ENCODE assay signal across 21 mouse cellular contexts in the genomic region with DNA sequence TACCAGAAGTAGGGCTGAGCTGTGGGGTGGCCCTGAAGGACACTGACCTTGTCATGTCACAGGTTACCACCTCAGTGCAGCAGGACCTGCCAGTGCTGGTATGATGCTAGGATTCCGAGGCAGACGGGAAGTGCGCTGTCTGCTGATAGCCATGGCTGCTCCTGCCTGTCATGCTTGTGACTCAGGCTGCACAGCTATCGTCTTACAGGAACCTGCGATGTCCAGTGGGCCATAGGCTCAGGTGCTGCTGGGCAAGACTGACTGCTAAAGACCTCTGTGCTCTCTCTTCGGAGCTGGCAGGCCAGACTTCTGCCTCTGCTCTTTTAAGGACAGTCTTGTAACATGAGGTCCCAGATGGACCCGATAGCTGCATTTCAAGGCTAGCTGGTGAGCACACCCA. TPM values are rescaled to one million over a fixed set of nuclear protein-coding genes. Genes with fewer than 3 reads are reported as not detected.
DNase-seq lines count a peak whose midpoint lies in the region; ATAC-seq and TF ChIP-seq lines count a peak whose summit lies in the region.
"Had no signal": no experiment of that assay in that cellular context is flagged by ENCODE, and none has a peak within 500 bp of the region (broad histone marks: within the 10 kb centered on the region; RNA-seq: fewer than 3 reads in every experiment).

No protein-coding gene starts in this region.

- no peak overlapping the region for H3K4me3 ChIP-seq in heart, adult 2 months
- no peak overlapping the region for H3K4me3 ChIP-seq in kidney, embryonic 15.5 days (replicated peaks)
- no peak overlapping the region for H3K4me3 ChIP-seq in midbrain, embryonic 10.5 days
- no peak overlapping the region for H3K4me3 ChIP-seq in midbrain, embryonic 16.5 days (ENCODE audit: low read depth, low read length)
- no peak overlapping the region for H3K4me3 ChIP-seq in myocyte
- H3K4me3 ChIP-seq: forebrain, embryonic 13.5 days; heart, embryonic 15.5 days had no signal

- intact Hi-C loops in heart, adult 2 months (cut with DNase I): no loop called here

- H3K4me1 ChIP-seq in heart, adult 2 months (ENCODE audit: control insufficient read depth, insufficient read depth, low read length): peaks cover 32% of the 10 kb centered on the region
- peaks cover 70% of the 10 kb centered on the region for H3K4me1 ChIP-seq in kidney, embryonic 15.5 days
- H3K4me1 ChIP-seq in midbrain, embryonic 10.5 days: peaks cover 70% of the 10 kb centered on the region
- peaks cover 9% of the 10 kb centered on the region; the same call in 1 of the 2 replicates for H3K4me1 ChIP-seq in midbrain, embryonic 16.5 days (ENCODE audit: control insufficient read depth, insufficient read depth, low read length)

- no peak for TF ChIP-seq CTCF in heart, adult 2 months (IDR thresholded peaks at IDR 0.05)

- H3K27ac ChIP-seq in heart, adult 2 months: no peak overlapping the region; the same call in 1 of the 2 replicates
- peak overlapping the region; percentile 37; the same call in 1 of the 2 replicates for H3K27ac ChIP-seq in kidney, embryonic 15.5 days
- H3K27ac ChIP-seq in midbrain, embryonic 10.5 days (replicated peaks): 0 out of 2 replicates have a peak overlapping the region, but pooled peaks have one; percentile 2
- H3K27ac ChIP-seq in midbrain, embryonic 16.5 days (ENCODE audit: low read length): no peak overlapping the region
- H3K27ac ChIP-seq: forebrain, embryonic 13.5 days; heart, embryonic 15.5 days had no signal

- H3K79me2 ChIP-seq in heart, adult 2 months (replicated peaks; ENCODE audit: control insufficient read depth, insufficient read depth, low read length): no peaks in the 10 kb centered on the region
- H3K79me2 ChIP-seq in myocyte (ENCODE audit: control insufficient read depth, insufficient read depth): no peaks in the 10 kb centered on the region

- H3K4me2 ChIP-seq in kidney, embryonic 15.5 days: no peak overlapping the region
- no peak overlapping the region for H3K4me2 ChIP-seq in midbrain, embryonic 16.5 days (ENCODE audit: low read length)
- H3K4me2 ChIP-seq in myocyte (ENCODE audit: low read depth): no peak overlapping the region
- H3K4me2 ChIP-seq: forebrain, embryonic 13.5 days; heart, embryonic 15.5 days had no signal

- no peak for ATAC-seq in kidney, embryonic 15.5 days (replicated peaks; ENCODE audit: low FRiP score)
- ATAC-seq in midbrain, embryonic 16.5 days: no peak
- ATAC-seq: forebrain, embryonic 13.5 days; forebrain, postnatal 0 days; hindbrain, embryonic 16.5 days; Patski had no signal

- H3ac ChIP-seq in myocyte (ENCODE audit: control insufficient read depth, insufficient read length): no peak overlapping the region

- DNase-seq in heart, adult 11 months: peak; percentile 92
- no peak for DNase-seq in heart, adult 2 months
- DNase-seq in kidney, postnatal 4 days: no peak
- no peak for DNase-seq in midbrain, embryonic 10.5 days (ENCODE audit: low spot score)
- DNase-seq in thymus, postnatal 14 days: no peak
- DNase-seq: adrenal gland, adult 2 months; adrenal gland, postnatal 25 days; cerebellum, adult 18-20 months; cerebellum, adult 9-11 months; cerebellum, postnatal 36 days; forebrain, postnatal 0 days; heart, postnatal 14 days had no signal

- no peaks in the 10 kb centered on the region for H3K9me3 ChIP-seq in kidney, embryonic 15.5 days (replicated peaks)
- no peaks in the 10 kb centered on the region for H3K9me3 ChIP-seq in midbrain, embryonic 10.5 days (replicated peaks)
- H3K9me3 ChIP-seq in midbrain, embryonic 16.5 days (replicated peaks; ENCODE audit: control insufficient read depth, low read length, poor library complexity, severe bottlenecking): no peaks in the 10 kb centered on the region
- H3K9me3 ChIP-seq: forebrain, embryonic 13.5 days; heart, embryonic 15.5 days had no signal

- WGBS in heart, adult 2 months: 80% methylated on average over 7 of the region's 7 CpGs
- WGBS in kidney, embryonic 15.5 days: 52% methylated on average over 7 of the region's 7 CpGs
- WGBS in midbrain, embryonic 10.5 days: 89% methylated on average over 7 of the region's 7 CpGs
- 86% methylated on average over 7 of the region's 7 CpGs for WGBS in midbrain, embryonic 16.5 days

- TF ChIP-seq EP300 in heart, adult 2 months (IDR thresholded peaks at IDR 0.05; ENCODE audit: insufficient read depth, low read depth, low read length): no peak

- H3K27me3 ChIP-seq in heart, adult 2 months (ENCODE audit: control insufficient read depth, insufficient read depth, low read length): no peaks in the 10 kb centered on the region
- H3K27me3 ChIP-seq in kidney, embryonic 15.5 days: 0 out of 2 replicates have a peak, but pooled peaks cover 7% of the 10 kb centered on the region
- no peaks in the 10 kb centered on the region for H3K27me3 ChIP-seq in midbrain, embryonic 10.5 days (ENCODE audit: low read depth, poor library complexity, severe bottlenecking)
- no peaks in the 10 kb centered on the region for H3K27me3 ChIP-seq in midbrain, embryonic 16.5 days (ENCODE audit: control insufficient read depth, insufficient read depth, low read depth, low read length)
- H3K27me3 ChIP-seq in myocyte (ENCODE audit: control insufficient read depth, insufficient read depth, insufficient read length): no peaks in the 10 kb centered on the region
- H3K27me3 ChIP-seq: CH12.LX; forebrain, embryonic 13.5 days; heart, embryonic 15.5 days; Patski had no signal

- no peak overlapping the region for H3K9ac ChIP-seq in heart, adult 2 months (ENCODE audit: low read depth, low read length)
- H3K9ac ChIP-seq in kidney, embryonic 15.5 days: no peak overlapping the region
- no peak overlapping the region for H3K9ac ChIP-seq in midbrain, embryonic 16.5 days (ENCODE audit: low read depth, low read length)
- H3K9ac ChIP-seq: forebrain, embryonic 13.5 days; forebrain, postnatal 0 days; heart, embryonic 15.5 days had no signal

- H3K36me3 ChIP-seq in heart, adult 2 months (ENCODE audit: control insufficient read depth, insufficient read depth, low read length): peaks cover 2% of the 10 kb centered on the region
- H3K36me3 ChIP-seq in kidney, embryonic 15.5 days: peaks cover 42% of the 10 kb centered on the region
- peaks cover 49% of the 10 kb centered on the region for H3K36me3 ChIP-seq in midbrain, embryonic 10.5 days
- peaks cover 11% of the 10 kb centered on the region; the same call in 1 of the 2 replicates for H3K36me3 ChIP-seq in midbrain, embryonic 16.5 days (ENCODE audit: control insufficient read depth, insufficient read depth, low read length)
- peaks cover 4% of the 10 kb centered on the region for H3K36me3 ChIP-seq in myocyte (ENCODE audit: control insufficient read depth, insufficient read depth)

- TF ChIP-seq POLR2A in heart, adult 2 months (IDR thresholded peaks at IDR 0.05; ENCODE audit: insufficient read depth, low read depth, low read length): no peak
- no peak for TF ChIP-seq POLR2A in myocyte (IDR thresholded peaks at IDR 0.05; ENCODE audit: insufficient read length, low read depth)

TF ChIP-seq in myocyte, 11 proteins besides CTCF, POLR2A, EP300 and RAD21:
- TF ChIP-seq POLR2AphosphoS2 (IDR thresholded peaks at IDR 0.05; ENCODE audit: insufficient read length, low read depth) (peak; percentile 9), MAX (IDR thresholded peaks at IDR 0.05; ENCODE audit: low read depth) (no peak), MYOD1 (IDR thresholded peaks at IDR 0.05; ENCODE audit: control insufficient read depth in 1 of 3, insufficient read length in 2 of 3, low read depth in 2 of 3) (peak in 1 of 3 experiments; percentile 49), E2F4 (IDR thresholded peaks at IDR 0.05; ENCODE audit: insufficient read depth) (no peak)

RNA-seq across cellular contexts. Expression of a gene that starts 17.4 kb away (rescaled TPM):
- 100 to 1,000 TPM in 1 of 2 experiments, 10 to 100 TPM in 1; 99.4 to 116 TPM for total RNA-seq in heart, adult 2 months (2021)
- 58.5 and 61.6 TPM in 2 replicates for polyA plus RNA-seq in heart, adult 2 months (2012; rRNA removed)
- 3.8 and 4.7 TPM in 2 replicates for polyA plus RNA-seq in kidney, embryonic 15.5 days (2015; fragmentation: Nextera tagmentation; extraction: Ambion mirVana)
- 7.4 and 8.4 TPM in 2 replicates for polyA plus RNA-seq in midbrain, embryonic 10.5 days (2016; fragmentation: Nextera tagmentation; extraction: Ambion mirVana)
- polyA plus RNA-seq in midbrain, embryonic 16.5 days (2015; fragmentation: Nextera tagmentation; extraction: Ambion mirVana): 4.3 and 4.7 TPM in 2 replicates
- polyA plus RNA-seq in myocyte (2012; fragmentation: generic; extraction: Trizol): 86.2 TPM

RNA-seq across cellular contexts. Expression of a gene that starts 22.4 kb away (rescaled TPM):
- 100 to 1,000 TPM; 258 to 289 TPM for total RNA-seq in heart, adult 2 months (2021)
- 27.8 and 36.6 TPM in 2 replicates for polyA plus RNA-seq in heart, adult 2 months (2012; rRNA removed)
- polyA plus RNA-seq in kidney, embryonic 15.5 days (2015; fragmentation: Nextera tagmentation; extraction: Ambion mirVana): 127 and 132 TPM in 2 replicates
- polyA plus RNA-seq in midbrain, embryonic 10.5 days (2016; fragmentation: Nextera tagmentation; extraction: Ambion mirVana): 108 and 110 TPM in 2 replicates
- 90.6 and 93.8 TPM in 2 replicates for polyA plus RNA-seq in midbrain, embryonic 16.5 days (2015; fragmentation: Nextera tagmentation; extraction: Ambion mirVana)
- polyA plus RNA-seq in myocyte (2012; fragmentation: generic; extraction: Trizol): 116 TPM

RNA-seq across cellular contexts. Expression of a gene that starts 46.8 kb away (rescaled TPM):
- 1 to 10 TPM; 1.1 to 3.8 TPM for total RNA-seq in heart, adult 2 months (2021)
- polyA plus RNA-seq in heart, adult 2 months (2012; rRNA removed): 26.2 and 30.1 TPM in 2 replicates
- 0.45 and 1.1 TPM in 2 replicates for polyA plus RNA-seq in kidney, embryonic 15.5 days (2015; fragmentation: Nextera tagmentation; extraction: Ambion mirVana)
- 2.2 and 3.1 TPM in 2 replicates for polyA plus RNA-seq in midbrain, embryonic 10.5 days (2016; fragmentation: Nextera tagmentation; extraction: Ambion mirVana)
- 7.0 and 7.1 TPM in 2 replicates for polyA plus RNA-seq in midbrain, embryonic 16.5 days (2015; fragmentation: Nextera tagmentation; extraction: Ambion mirVana)
- polyA plus RNA-seq in myocyte (2012; fragmentation: generic; extraction: Trizol): 0.23 TPM
- total RNA-seq: hematopoietic stem cell, adult 5-6 weeks had no signal

Comparison
In these comparisons a context has a peak if more than half of its experiments do, and no peak if none do; other contexts are left out.
1. H3K27ac ChIP-seq: peak in kidney, embryonic 15.5 days (single experiment) and midbrain, embryonic 10.5 days (single experiment); none in heart, adult 2 months (single experiment) and midbrain, embryonic 16.5 days (single experiment).